Mouse (Mus musculus) heart, adult 2 months (tissue): ENCODE results near the gene Rrnad1.

Experiments
- CTCF ChIP-seq: fragments of 200-600 bp; IDR thresholded peaks from 2 replicates; pipeline ENCODE4 v1.8.1; 2022; ENCODE audit warnings: antibody characterized with exemption, mild to moderate bottlenecking, moderate library complexity
- EP300 ChIP-seq: fragments of 200-500 bp; IDR thresholded peaks from 2 replicates; pipeline ENCODE4 v1.6.1; 2011; ENCODE audit warnings: low read depth, low read length, control low read depth; ENCODE audit not compliant: insufficient read depth
- POLR2A ChIP-seq: fragments of 200-500 bp; IDR thresholded peaks from 2 replicates; pipeline ENCODE4 v1.6.1; 2011; ENCODE audit warnings: mild to moderate bottlenecking, low read depth, low read length, control low read depth; ENCODE audit not compliant: insufficient read depth

- TF ChIP-seq CTCF, result no peak
- no peak for TF ChIP-seq EP300
- TF ChIP-seq POLR2A, result no peak
Observed at GRCm38 (mm10) chr3:87948378-87949265, 18.1 kb upstream of the Rrnad1 start, which contains the start of gene Crabp2.
